Mouse (Mus musculus) Muller cell, postnatal 12 days (primary cell): ENCODE measurements around the gene Sost.

Source experiments
- DNase-seq: peaks from one replicate; pipeline ENCODE4 v3.0.0-alpha.2; 2015; ENCODE audit errors: inconsistent ontology term

Sost gene

GRCm38 (mm10) chr11:101983431-101983921, 16.7 kb upstream of the Sost start:
- DNase-seq, result no peak

- no peak for DNase-seq
Observed at GRCm38 (mm10) chr11:101982981-101983411, 16.2 kb upstream of the Sost start.

- no peak for DNase-seq
Observed at GRCm38 (mm10) chr11:101981850-101982249, 15.0 kb upstream of the Sost start.

- DNase-seq, result no peak
Observed at GRCm38 (mm10) chr11:101980603-101981157, 13.9 kb upstream of the Sost start.

- DNase-seq, result no peak
Observed at GRCm38 (mm10) chr11:101979140-101979539, 12.3 kb upstream of the Sost start.

GRCm38 (mm10) chr11:101976949-101977348, 10.1 kb upstream of the Sost start:
- no peak for DNase-seq

- no peak for DNase-seq
Observed at GRCm38 (mm10) chr11:101974923-101975322, 8.1 kb upstream of the Sost start.

- DNase-seq, result no peak
Observed at GRCm38 (mm10) chr11:101974181-101974580, 7.4 kb upstream of the Sost start.

- no peak for DNase-seq
Observed at GRCm38 (mm10) chr11:101973496-101973895, 6.7 kb upstream of the Sost start.

GRCm38 (mm10) chr11:101972651-101973050, 5.8 kb upstream of the Sost start:
- no peak for DNase-seq

GRCm38 (mm10) chr11:101972097-101972496, 5.3 kb upstream of the Sost start:
- DNase-seq, result no peak

- no peak for DNase-seq
Observed at GRCm38 (mm10) chr11:101971410-101971809, 4.6 kb upstream of the Sost start.

- no peak for DNase-seq
Observed at GRCm38 (mm10) chr11:101969835-101970234, 3.0 kb upstream of the Sost start.

- peak; percentile 76 for DNase-seq
Observed at GRCm38 (mm10) chr11:101968791-101969190, 2.0 kb upstream of the Sost start.

GRCm38 (mm10) chr11:101968311-101968710, 1.5 kb upstream of the Sost start:
- DNase-seq, result no peak

- no peak for DNase-seq
Observed at GRCm38 (mm10) chr11:101965553-101965952, 1.3 kb downstream of the Sost start.

GRCm38 (mm10) chr11:101964647-101965046, 2.2 kb downstream of the Sost start:
- DNase-seq, result no peak

- peak; percentile 62 for DNase-seq
Observed at GRCm38 (mm10) chr11:101963473-101964291, 3.1 kb downstream of the Sost start.

- DNase-seq, result no peak
Observed at GRCm38 (mm10) chr11:101963043-101963442, 3.8 kb downstream of the Sost start.

- DNase-seq, result no peak
Observed at GRCm38 (mm10) chr11:101957476-101957875, 9.3 kb downstream of the Sost start.

- DNase-seq, result no peak
Observed at GRCm38 (mm10) chr11:101953441-101953840, 13.4 kb downstream of the Sost start.

- DNase-seq, result no peak
Observed at GRCm38 (mm10) chr11:101952541-101953341, 14.1 kb downstream of the Sost start.
